Mouse (Mus musculus) ES-E14 (cell line): ENCODE data around the gene Zfp366. TPM values are rescaled to one million over a fixed set of nuclear protein-coding genes. Genes with fewer than 3 reads are reported as not detected.
"Not testable (repeated sequence)": the region's sequence is repeated elsewhere in the genome, so short reads cannot be mapped to it uniquely, and the experiment has no call there.

Source experiments
- DNase-seq: peaks from one replicate; pipeline ENCODE4 v3.0.0-alpha.2; 2013; ENCODE audit warnings: low read depth, low spot score
- H3K27ac ChIP-seq: 2 replicates; pipeline ENCODE4 v1.5.1; 2012; ENCODE audit warnings: low read depth, mild to moderate bottlenecking, low read length, moderate library complexity, mixed read lengths; ENCODE audit not compliant: poor library complexity, insufficient read depth, severe bottlenecking
- H3K36me3 ChIP-seq: 2 replicates; pipeline ENCODE4 v1.6.1; 2012; ENCODE audit warnings: mild to moderate bottlenecking, low read length, moderate library complexity, mixed read lengths; ENCODE audit not compliant: control insufficient read depth, poor library complexity, insufficient read depth, severe bottlenecking
- H3K4me1 ChIP-seq, 2 experiments: fragments of 150-350 bp in 1 of 2; sonication (generic) in 1 of 2; 2 replicates each; pipeline ENCODE4 v1.6.1; 2012; ENCODE audit warnings: low read length in 2 of 2, mild to moderate bottlenecking in 1 of 2, mixed read lengths in 1 of 2; ENCODE audit not compliant: control insufficient read depth in 2 of 2, insufficient read depth in 2 of 2, poor library complexity in 1 of 2
- H3K4me3 ChIP-seq, 2 experiments: fragments of 150-350 bp in 1 of 2; sonication (generic) in 1 of 2; 2 replicates each; pipeline ENCODE4 v1.5.1; 2012; ENCODE audit warnings: low read length in 2 of 2, low read depth in 1 of 2, mild to moderate bottlenecking in 1 of 2, mixed read lengths in 1 of 2; ENCODE audit not compliant: insufficient read depth in 1 of 2, poor library complexity in 1 of 2, severe bottlenecking in 1 of 2
- H3K9ac ChIP-seq: 2 replicates; pipeline ENCODE4 v1.6.1; 2012; ENCODE audit warnings: low read depth, mild to moderate bottlenecking, low read length, mixed read lengths; ENCODE audit not compliant: poor library complexity, insufficient read depth, severe bottlenecking
- H3K9me3 ChIP-seq: fragments of 150-350 bp; sonication (generic); 2 replicates; pipeline ENCODE4 v1.6.1; 2012; ENCODE audit warnings: low read depth, mild to moderate bottlenecking, low read length; ENCODE audit not compliant: control insufficient read depth, insufficient read depth
- CHD2 ChIP-seq: IDR thresholded peaks from 2 replicates; pipeline ENCODE4 v1.6.1; 2014; ENCODE audit warnings: mild to moderate bottlenecking, low read depth, low read length, inconsistent platforms
- HCFC1 ChIP-seq: IDR thresholded peaks from 2 replicates; pipeline ENCODE4 v1.6.1; 2012; ENCODE audit warnings: low read length, inconsistent platforms, borderline replicate concordance; ENCODE audit not compliant: insufficient read depth
- MAFK ChIP-seq: IDR thresholded peaks from 2 replicates; pipeline ENCODE4 v1.6.1; 2014; ENCODE audit warnings: mild to moderate bottlenecking, low read depth, low read length, inconsistent platforms; ENCODE audit not compliant: insufficient read depth
- ZC3H11A ChIP-seq: IDR thresholded peaks from 2 replicates; pipeline ENCODE4 v1.6.1; 2012; ENCODE audit warnings: low read depth, mild to moderate bottlenecking, inconsistent platforms, low read length, borderline replicate concordance
- ZNF384 ChIP-seq: IDR thresholded peaks from 2 replicates; pipeline ENCODE4 v1.6.1; 2012; ENCODE audit warnings: low read depth, low read length, inconsistent platforms
- in situ Hi-C, 2 experiments: fragments of 600-800 bp; cut with MboI; formaldehyde crosslinking; loops; one replicate each; pipeline ENCODE4 v1.15.1; 2025; ENCODE audit warnings: low sequenced_read_pairs in 2 of 2, inconsistent platforms in 1 of 2; ENCODE audit not compliant: unreplicated experiment in 2 of 2
- total RNA-seq: library from RNA; depleted of rRNA; stranded (reverse); fragments of 300-350 nt; gene quantifications from 2 replicates; pipeline ENCODE4 v1.2.3, GENCODE M21; 2012

Gene Zfp366
- total RNA-seq, 1 experiment = 0.04 TPM

- Histone ChIP-seq H3K36me3 (no peaks in the 10 kb centered on the region), H3K27ac (no peak overlapping the region), H3K9ac (no peak overlapping the region), H3K9me3 (no peaks in the 10 kb centered on the region), H3K4me1 (no peaks in the 10 kb centered on the region), H3K4me3 (no peak overlapping the region)
- TF ChIP-seq ZNF384 = no peak
- TF ChIP-seq CHD2 = no peak
- no peak for TF ChIP-seq ZC3H11A
- TF ChIP-seq HCFC1 = no peak
- TF ChIP-seq MAFK = no peak
- in situ Hi-C loops = no loop called here
- DNase-seq = no peak
These were observed 20.3 kb upstream of the Zfp366 start for GRCm38 (mm10) chr13:99164360-99164759.

DNA sequence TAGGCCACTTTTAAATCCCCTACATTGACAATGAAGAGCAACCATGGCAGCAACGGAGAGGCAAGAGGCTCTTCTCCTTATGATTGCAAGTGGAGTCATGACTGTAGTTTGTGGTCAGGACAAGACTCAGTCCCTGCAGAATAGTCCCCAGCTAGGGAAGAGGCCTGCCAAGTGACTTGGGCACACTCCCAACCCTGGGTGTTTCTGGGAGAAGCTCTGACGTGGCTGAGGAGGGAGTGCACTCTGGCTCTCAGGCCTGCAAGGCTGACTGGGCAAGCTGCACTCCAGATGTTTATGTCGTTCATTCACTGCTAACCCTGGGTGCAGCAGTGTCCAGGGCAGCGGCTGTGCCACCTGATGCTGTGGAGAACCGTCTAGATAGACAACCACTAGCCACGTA, 15.2 kb upstream of the Zfp366 start:
- in situ Hi-C loops = no loop called here
- Histone ChIP-seq H3K36me3 (no peaks in the 10 kb centered on the region), H3K27ac (no peak overlapping the region), H3K9me3 (no peaks in the 10 kb centered on the region), H3K4me1 (no peaks in the 10 kb centered on the region), H3K4me3 (no peak overlapping the region), H3K9ac (no peak overlapping the region)
- TF ChIP-seq HCFC1 = no peak
- TF ChIP-seq CHD2 = no peak
- no peak for TF ChIP-seq MAFK
- no peak for TF ChIP-seq ZC3H11A
- TF ChIP-seq ZNF384 = no peak
- DNase-seq = no peak

- no peak for DNase-seq
These were observed 14.3 kb upstream of the Zfp366 start for GRCm38 (mm10) chr13:99170337-99170736.

DNA sequence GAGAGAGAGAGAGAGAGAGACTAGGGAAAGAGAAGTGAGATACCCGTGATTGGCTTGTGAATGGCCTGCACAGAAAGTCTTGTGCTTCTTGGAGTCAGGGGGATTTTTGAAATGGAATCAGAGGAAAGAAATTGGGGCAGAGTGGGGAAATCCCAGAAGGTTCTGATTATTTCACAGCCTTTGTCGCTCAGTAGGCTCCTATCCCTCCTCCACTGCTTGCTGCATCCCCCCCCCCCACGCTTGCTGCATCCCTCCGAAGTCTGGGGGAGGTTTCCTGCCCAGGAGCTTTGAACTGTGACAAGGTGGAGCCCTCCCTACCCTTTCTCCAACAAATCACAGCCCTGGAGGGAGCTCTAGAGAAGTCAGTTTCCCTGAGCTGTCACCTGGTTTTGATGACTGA, 10.8 kb upstream of the Zfp366 start:
- H3K36me3 ChIP-seq = no peaks in the 10 kb centered on the region
- no peak for DNase-seq
- no peak overlapping the region for H3K9ac ChIP-seq
- in situ Hi-C loops = no loop called here
- TF ChIP-seq ZC3H11A = no peak
- no peaks in the 10 kb centered on the region for H3K4me1 ChIP-seq
- H3K9me3 ChIP-seq = no peaks in the 10 kb centered on the region
- no peak overlapping the region for H3K27ac ChIP-seq
- H3K4me3 ChIP-seq = no peak overlapping the region

More at GRCm38 (mm10) chr13:99170337-99170736, 14.3 kb upstream of the Zfp366 start:
- Histone ChIP-seq H3K9ac (no peak overlapping the region), H3K36me3 (no peaks in the 10 kb centered on the region), H3K4me3 (no peak overlapping the region), H3K9me3 (no peaks in the 10 kb centered on the region), H3K27ac (no peak overlapping the region), H3K4me1 (no peaks in the 10 kb centered on the region)
- TF ChIP-seq CHD2 (no peak), ZC3H11A (peak; percentile 52; the same call in 1 of the 2 replicates), MAFK (no peak), ZNF384 (no peak), HCFC1 (no peak)
- in situ Hi-C loops = no loop called here

DNA sequence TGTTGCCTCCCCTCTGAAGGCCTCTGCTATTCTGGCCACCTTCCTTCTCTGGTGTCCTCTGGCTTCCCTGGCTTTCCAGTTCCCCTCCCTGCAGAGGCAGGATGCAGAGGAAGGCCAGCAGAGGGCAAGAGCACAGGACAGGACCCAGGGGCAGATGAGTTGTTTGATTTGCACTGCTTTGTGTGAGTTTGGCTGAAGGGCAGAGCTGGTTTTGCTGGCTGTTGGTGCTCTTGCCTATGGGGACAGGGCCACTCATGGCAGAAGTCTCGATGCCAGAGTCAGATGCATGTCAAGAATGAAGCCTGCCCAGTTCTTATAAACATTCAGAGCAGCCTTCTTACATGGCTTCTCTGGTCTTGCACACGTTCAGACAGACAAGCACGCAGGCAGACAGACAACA, 1.8 kb upstream of the Zfp366 start:
- H3K9ac ChIP-seq, H3K4me3 ChIP-seq, H3K36me3 ChIP-seq, H3K4me1 ChIP-seq, DNase-seq, H3K9me3 ChIP-seq, H3K27ac ChIP-seq, in situ Hi-C loops: not testable (repeated sequence)
